Mouse (Mus musculus): ENCODE measurements around the gene Rgmb. TPM values are rescaled to one million over a fixed set of nuclear protein-coding genes. Genes with fewer than 3 reads are reported as not detected.

Gene Rgmb
- polyA plus RNA-seq, 1 experiment from 2014 or later: 47.6 TPM

- H3K4me2 ChIP-seq (ENCODE audit: low read depth, low read length, severe bottlenecking): peak overlapping the region; percentile 80
- no peaks in the 10 kb centered on the region for H3K27me3 ChIP-seq (ENCODE audit: control insufficient read depth, insufficient read depth, low read length)
- H3K27ac ChIP-seq (ENCODE audit: low read depth, low read length): no peak overlapping the region; the same call in 1 of the 2 replicates
- DNase-seq (ENCODE audit: low spot score) (no peak), ATAC-seq (replicated peaks; ENCODE audit: low FRiP score) (no peak)
- 22% methylated on average over 3 of the region's 3 CpGs for WGBS
- H3K36me3 ChIP-seq (ENCODE audit: control insufficient read depth, insufficient read depth, low read length): no peaks in the 10 kb centered on the region
- peak overlapping the region; percentile 93; the same call in 1 of the 2 replicates for H3K9ac ChIP-seq (ENCODE audit: low read length)
- no peaks in the 10 kb centered on the region for H3K9me3 ChIP-seq (ENCODE audit: control insufficient read depth, low read length)
- peak overlapping the region; percentile 88 for H3K4me3 ChIP-seq (ENCODE audit: low read depth, low read length)
- no peaks in the 10 kb centered on the region; the same call in 1 of the 2 replicates for H3K4me1 ChIP-seq (replicated peaks; ENCODE audit: control insufficient read depth, insufficient read depth, low read length)
These were observed 6.0 kb downstream of the Rgmb start for GRCm38 (mm10) chr17:15824854-15825253.

- Histone ChIP-seq H3K27me3 (ENCODE audit: control insufficient read depth, insufficient read depth, low read length) (no peaks in the 10 kb centered on the region), H3K4me2 (ENCODE audit: low read depth, low read length, severe bottlenecking) (peak overlapping the region; percentile 80), H3K9me3 (ENCODE audit: control insufficient read depth, low read length) (no peaks in the 10 kb centered on the region), H3K9ac (ENCODE audit: low read length) (peak overlapping the region; percentile 93; the same call in 1 of the 2 replicates), H3K4me1 (replicated peaks; ENCODE audit: control insufficient read depth, insufficient read depth, low read length) (no peaks in the 10 kb centered on the region; the same call in 1 of the 2 replicates), H3K36me3 (ENCODE audit: control insufficient read depth, insufficient read depth, low read length) (no peaks in the 10 kb centered on the region), H3K4me3 (ENCODE audit: low read depth, low read length) (peak overlapping the region; percentile 88), H3K27ac (ENCODE audit: low read depth, low read length) (no peak overlapping the region; the same call in 1 of the 2 replicates)
- DNase-seq (ENCODE audit: low spot score): no peak
- 52% methylated on average over 11 of the region's 11 CpGs for WGBS
- ATAC-seq (replicated peaks; ENCODE audit: low FRiP score): no peak
These were observed 6.5 kb downstream of the Rgmb start for GRCm38 (mm10) chr17:15824337-15824736.

GRCm38 (mm10) chr17:15823838-15824237, 7.0 kb downstream of the Rgmb start:
- H3K9me3 ChIP-seq (ENCODE audit: control insufficient read depth, low read length): no peaks in the 10 kb centered on the region
- ATAC-seq (replicated peaks; ENCODE audit: low FRiP score): no peak
- no peaks in the 10 kb centered on the region for H3K27me3 ChIP-seq (ENCODE audit: control insufficient read depth, insufficient read depth, low read length)
- H3K9ac ChIP-seq (ENCODE audit: low read length): peak overlapping the region; percentile 93; the same call in 1 of the 2 replicates
- no peaks in the 10 kb centered on the region for H3K36me3 ChIP-seq (ENCODE audit: control insufficient read depth, insufficient read depth, low read length)
- H3K4me1 ChIP-seq (replicated peaks; ENCODE audit: control insufficient read depth, insufficient read depth, low read length): no peaks in the 10 kb centered on the region; the same call in 1 of the 2 replicates
- H3K4me3 ChIP-seq (ENCODE audit: low read depth, low read length): peak overlapping the region; percentile 88
- H3K4me2 ChIP-seq (ENCODE audit: low read depth, low read length, severe bottlenecking): peak overlapping the region; percentile 80
- no peak for DNase-seq (ENCODE audit: low spot score)
- no peak overlapping the region for H3K27ac ChIP-seq (ENCODE audit: low read depth, low read length)
- 50% methylated on average over 3 of the region's 3 CpGs for WGBS

- Histone ChIP-seq H3K27me3 (ENCODE audit: control insufficient read depth, insufficient read depth, low read length) (no peaks in the 10 kb centered on the region), H3K4me2 (ENCODE audit: low read depth, low read length, severe bottlenecking) (peak overlapping the region; percentile 80; the same call in 1 of the 2 replicates), H3K27ac (ENCODE audit: low read depth, low read length) (no peak overlapping the region), H3K9ac (ENCODE audit: low read length) (no peak overlapping the region), H3K4me3 (ENCODE audit: low read depth, low read length) (peak overlapping the region; percentile 8; the same call in 1 of the 2 replicates), H3K36me3 (ENCODE audit: control insufficient read depth, insufficient read depth, low read length) (no peaks in the 10 kb centered on the region), H3K9me3 (ENCODE audit: control insufficient read depth, low read length) (no peaks in the 10 kb centered on the region), H3K4me1 (replicated peaks; ENCODE audit: control insufficient read depth, insufficient read depth, low read length) (no peaks in the 10 kb centered on the region; the same call in 1 of the 2 replicates)
- DNase-seq (ENCODE audit: low spot score) (no peak), ATAC-seq (replicated peaks; ENCODE audit: low FRiP score) (no peak)
- WGBS: 44% methylated on average over 5 of the region's 5 CpGs
These were observed 7.6 kb downstream of the Rgmb start for GRCm38 (mm10) chr17:15823215-15823614.

- H3K9me3 ChIP-seq (ENCODE audit: control insufficient read depth, low read length): no peaks in the 10 kb centered on the region
- ATAC-seq (replicated peaks; ENCODE audit: low FRiP score) (no peak), DNase-seq (ENCODE audit: low spot score) (no peak)
- H3K4me1 ChIP-seq (replicated peaks; ENCODE audit: control insufficient read depth, insufficient read depth, low read length): no peaks in the 10 kb centered on the region; the same call in 1 of the 2 replicates
- no peak overlapping the region for H3K9ac ChIP-seq (ENCODE audit: low read length)
- no peak overlapping the region for H3K4me2 ChIP-seq (ENCODE audit: low read depth, low read length, severe bottlenecking)
- H3K27ac ChIP-seq (ENCODE audit: low read depth, low read length): no peak overlapping the region
- no peak overlapping the region for H3K4me3 ChIP-seq (ENCODE audit: low read depth, low read length)
- no peaks in the 10 kb centered on the region for H3K36me3 ChIP-seq (ENCODE audit: control insufficient read depth, insufficient read depth, low read length)
- no peaks in the 10 kb centered on the region for H3K27me3 ChIP-seq (ENCODE audit: control insufficient read depth, insufficient read depth, low read length)
- WGBS: 91% methylated on average over 7 of the region's 7 CpGs
These were observed 8.5 kb downstream of the Rgmb start for GRCm38 (mm10) chr17:15822376-15822775.

- 86% methylated on average over 4 of the region's 4 CpGs for WGBS
- no peak for ATAC-seq (replicated peaks; ENCODE audit: low FRiP score)
These were observed 9.1 kb downstream of the Rgmb start for GRCm38 (mm10) chr17:15821706-15822105.

GRCm38 (mm10) chr17:15820761-15821160, 10.1 kb downstream of the Rgmb start:
- Histone ChIP-seq H3K27me3 (ENCODE audit: control insufficient read depth, insufficient read depth, low read length) (no peaks in the 10 kb centered on the region), H3K9me3 (ENCODE audit: control insufficient read depth, low read length) (no peaks in the 10 kb centered on the region), H3K36me3 (ENCODE audit: control insufficient read depth, insufficient read depth, low read length) (no peaks in the 10 kb centered on the region; the same call in 1 of the 2 replicates), H3K4me3 (ENCODE audit: low read depth, low read length) (no peak overlapping the region), H3K4me1 (replicated peaks; ENCODE audit: control insufficient read depth, insufficient read depth, low read length) (no peaks in the 10 kb centered on the region), H3K4me2 (ENCODE audit: low read depth, low read length, severe bottlenecking) (no peak overlapping the region), H3K27ac (ENCODE audit: low read depth, low read length) (no peak overlapping the region), H3K9ac (ENCODE audit: low read length) (no peak overlapping the region)
- WGBS: 84% methylated on average over 10 of the region's 10 CpGs
- ATAC-seq (replicated peaks; ENCODE audit: low FRiP score) (no peak), DNase-seq (ENCODE audit: low spot score) (no peak)

More at GRCm38 (mm10) chr17:15821706-15822105, 9.1 kb downstream of the Rgmb start:
- Histone ChIP-seq H3K4me1 (replicated peaks; ENCODE audit: control insufficient read depth, insufficient read depth, low read length) (no peaks in the 10 kb centered on the region), H3K36me3 (ENCODE audit: control insufficient read depth, insufficient read depth, low read length) (no peaks in the 10 kb centered on the region), H3K27me3 (ENCODE audit: control insufficient read depth, insufficient read depth, low read length) (no peaks in the 10 kb centered on the region), H3K9ac (ENCODE audit: low read length) (no peak overlapping the region), H3K4me2 (ENCODE audit: low read depth, low read length, severe bottlenecking) (no peak overlapping the region), H3K27ac (ENCODE audit: low read depth, low read length) (no peak overlapping the region), H3K4me3 (ENCODE audit: low read depth, low read length) (no peak overlapping the region), H3K9me3 (ENCODE audit: control insufficient read depth, low read length) (no peaks in the 10 kb centered on the region)
- DNase-seq (ENCODE audit: low spot score): no peak

GRCm38 (mm10) chr17:15820146-15820545, 10.7 kb downstream of the Rgmb start:
- Histone ChIP-seq H3K27me3 (ENCODE audit: control insufficient read depth, insufficient read depth, low read length) (no peaks in the 10 kb centered on the region), H3K4me1 (replicated peaks; ENCODE audit: control insufficient read depth, insufficient read depth, low read length) (no peaks in the 10 kb centered on the region), H3K36me3 (ENCODE audit: control insufficient read depth, insufficient read depth, low read length) (no peaks in the 10 kb centered on the region; the same call in 1 of the 2 replicates), H3K4me3 (ENCODE audit: low read depth, low read length) (no peak overlapping the region), H3K9ac (ENCODE audit: low read length) (no peak overlapping the region), H3K27ac (ENCODE audit: low read depth, low read length) (no peak overlapping the region), H3K9me3 (ENCODE audit: control insufficient read depth, low read length) (no peaks in the 10 kb centered on the region), H3K4me2 (ENCODE audit: low read depth, low read length, severe bottlenecking) (no peak overlapping the region)
- ATAC-seq (replicated peaks; ENCODE audit: low FRiP score) (no peak), DNase-seq (ENCODE audit: low spot score) (no peak)
- WGBS: 71% methylated on average over 6 of the region's 6 CpGs

- H3K36me3 ChIP-seq (ENCODE audit: control insufficient read depth, insufficient read depth, low read length): no peaks in the 10 kb centered on the region; the same call in 1 of the 2 replicates
- no peak for ATAC-seq (replicated peaks; ENCODE audit: low FRiP score)
- no peaks in the 10 kb centered on the region for H3K27me3 ChIP-seq (ENCODE audit: control insufficient read depth, insufficient read depth, low read length)
- no peaks in the 10 kb centered on the region for H3K9me3 ChIP-seq (ENCODE audit: control insufficient read depth, low read length)
- H3K27ac ChIP-seq (ENCODE audit: low read depth, low read length): no peak overlapping the region
- H3K9ac ChIP-seq (ENCODE audit: low read length): no peak overlapping the region
- no peak for DNase-seq (ENCODE audit: low spot score)
- WGBS: 83% methylated on average over 8 of the region's 8 CpGs
- no peak overlapping the region for H3K4me3 ChIP-seq (ENCODE audit: low read depth, low read length)
- H3K4me1 ChIP-seq (replicated peaks; ENCODE audit: control insufficient read depth, insufficient read depth, low read length): no peaks in the 10 kb centered on the region
- H3K4me2 ChIP-seq (ENCODE audit: low read depth, low read length, severe bottlenecking): no peak overlapping the region
These were observed 12.5 kb downstream of the Rgmb start for GRCm38 (mm10) chr17:15818372-15818771.
